Mouse (Mus musculus): ENCODE results near the gene Uevld. TPM values are rescaled to one million over a fixed set of nuclear protein-coding genes. Genes with fewer than 3 reads are reported as not detected.

The Uevld gene
- polyA plus RNA-seq (2015; fragmentation: Nextera tagmentation; extraction: Ambion mirVana): 4.7 and 5.0 TPM in 2 replicates

DNA sequence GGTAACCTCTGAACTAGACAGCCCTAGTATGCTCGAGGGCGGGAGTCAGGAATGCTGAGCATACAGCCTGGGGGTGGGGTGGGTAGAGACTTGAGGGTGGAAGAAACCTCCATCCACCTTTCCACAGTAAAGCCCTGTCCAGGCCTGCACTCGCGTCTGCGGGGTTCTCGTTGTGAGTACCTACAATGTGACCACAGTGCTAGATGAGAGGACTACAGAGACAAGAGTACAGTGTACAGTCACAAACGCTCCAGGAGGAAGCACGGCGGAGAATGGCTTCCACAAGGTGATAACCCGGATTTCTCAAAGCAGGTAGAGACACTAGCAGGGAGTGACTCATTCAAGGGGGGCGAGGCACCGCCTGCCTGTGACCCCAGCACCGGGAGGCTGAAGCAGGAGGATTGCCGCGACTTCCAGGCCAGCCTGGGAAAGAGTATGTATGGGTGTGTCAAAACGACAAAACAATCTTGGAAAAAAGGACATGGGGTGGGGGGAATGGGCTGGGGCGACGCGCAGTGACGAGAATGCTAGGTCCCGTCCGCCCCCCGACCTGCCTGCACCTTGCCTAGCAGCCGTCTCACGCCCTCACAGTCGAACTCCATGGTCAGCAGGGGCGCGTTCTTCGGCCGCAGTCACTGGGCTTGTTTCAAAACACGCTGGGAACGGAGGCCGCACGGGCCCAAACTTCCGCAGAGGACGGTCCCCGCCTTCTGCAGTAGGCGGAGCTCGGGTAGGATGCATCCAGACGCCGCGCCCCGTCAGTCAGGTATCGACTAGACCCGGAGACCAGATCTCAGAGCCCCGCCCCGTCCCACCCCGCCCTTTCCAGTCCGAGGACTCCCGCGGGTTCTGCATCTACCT is at the start of gene Uevld:
Gene Uevld, minus strand, starts transcription at position 697 of the 861 bp plus-strand sequence.
- H3K27me3 ChIP-seq (replicated peaks; ENCODE audit: control insufficient read depth, insufficient read depth, low read length): no peaks in the 10 kb centered on the region
- peaks cover 3% of the 10 kb centered on the region; the same call in 1 of the 2 replicates for H3K36me3 ChIP-seq (ENCODE audit: control insufficient read depth, insufficient read depth, low read length)
- no peaks in the 10 kb centered on the region for H3K9me3 ChIP-seq (ENCODE audit: control insufficient read depth, low read length)
- no peak within 1 kb of the TSS for H3K27ac ChIP-seq (ENCODE audit: low read depth, low read length)
- H3K4me2 ChIP-seq (ENCODE audit: low read length): peak within 1 kb of the TSS; percentile 70
- peak within 1 kb of the TSS; percentile 74 for H3K9ac ChIP-seq (ENCODE audit: low read depth, low read length)
- 2% methylated on average over 51 of the region's 51 CpGs for WGBS
- ATAC-seq: peak; percentile 92
- H3K4me1 ChIP-seq (ENCODE audit: control insufficient read depth, insufficient read depth, low read depth, low read length): peaks cover 8% of the 10 kb centered on the region
- peak within 1 kb of the TSS; percentile 46 for H3K4me3 ChIP-seq (ENCODE audit: low read length)

DNA sequence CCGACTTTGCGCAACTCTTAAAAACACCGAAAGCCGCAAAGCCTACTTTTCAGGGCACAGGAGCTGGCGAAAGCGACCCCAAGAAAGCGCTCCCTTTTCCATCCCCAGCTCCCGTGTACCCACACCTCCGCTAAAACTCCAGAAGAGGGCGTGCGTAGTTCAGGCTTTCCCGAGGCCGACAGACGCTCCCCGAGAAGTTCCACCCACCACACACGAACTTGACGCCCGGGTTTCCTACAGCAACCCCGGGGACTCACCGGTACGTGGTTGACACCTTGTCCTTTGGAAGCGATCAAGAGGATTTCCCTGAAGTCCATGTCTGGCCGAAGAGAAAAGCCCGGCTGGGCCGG is 49.5 kb upstream of the Uevld start:
- H3K4me2 ChIP-seq (ENCODE audit: low read length): peak overlapping the region; percentile 86
- no peaks in the 10 kb centered on the region for H3K27me3 ChIP-seq (replicated peaks; ENCODE audit: control insufficient read depth, insufficient read depth, low read length)
- WGBS: under 1% methylated on average over 24 of the region's 25 CpGs
- peak overlapping the region; percentile 76 for H3K27ac ChIP-seq (ENCODE audit: low read depth, low read length)
- no peaks in the 10 kb centered on the region for H3K9me3 ChIP-seq (ENCODE audit: control insufficient read depth, low read length)
- no peaks in the 10 kb centered on the region for H3K36me3 ChIP-seq (ENCODE audit: control insufficient read depth, insufficient read depth, low read length)
- peak overlapping the region; percentile 74 for H3K9ac ChIP-seq (ENCODE audit: low read depth, low read length)
- peaks cover 31% of the 10 kb centered on the region for H3K4me1 ChIP-seq (ENCODE audit: control insufficient read depth, insufficient read depth, low read depth, low read length)
- H3K4me3 ChIP-seq (ENCODE audit: low read length): peak overlapping the region; percentile 65
- peak; percentile 67 for ATAC-seq

DNA sequence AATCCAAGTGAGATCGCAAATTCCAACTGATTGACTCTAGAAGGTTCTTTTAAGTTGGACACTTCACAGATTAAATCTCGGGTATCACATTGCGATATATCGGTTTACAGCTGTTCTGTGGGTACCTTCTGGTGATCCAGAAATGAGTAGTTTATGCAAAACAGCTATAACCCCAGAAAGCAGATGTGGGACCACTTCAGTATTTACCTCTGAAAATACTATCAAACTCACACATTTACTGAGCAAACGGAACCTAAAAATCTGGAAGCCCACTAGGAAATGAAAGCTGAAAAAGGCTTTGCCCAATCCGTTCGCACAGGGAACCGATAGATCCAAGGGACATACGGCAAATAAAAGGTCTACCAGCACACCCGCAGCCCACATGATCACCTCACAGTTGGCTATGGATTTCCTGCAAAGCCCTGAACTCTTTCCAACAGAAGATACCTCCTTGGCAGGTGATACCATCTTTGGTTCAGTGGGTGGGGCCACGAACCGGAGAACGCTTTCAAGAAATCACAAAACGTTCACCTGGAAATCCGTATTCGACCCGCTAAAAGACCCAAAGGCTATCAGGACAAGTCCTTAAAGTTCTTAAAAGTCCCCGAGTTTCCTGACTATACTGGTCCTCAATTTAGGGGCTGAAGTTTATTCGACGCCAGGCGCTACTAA is 48.9 kb upstream of the Uevld start:
- H3K36me3 ChIP-seq (ENCODE audit: control insufficient read depth, insufficient read depth, low read length): no peaks in the 10 kb centered on the region
- peak overlapping the region; percentile 76 for H3K27ac ChIP-seq (ENCODE audit: low read depth, low read length)
- 22% methylated on average over 21 of the region's 21 CpGs for WGBS
- peak overlapping the region; percentile 86 for H3K4me2 ChIP-seq (ENCODE audit: low read length)
- no peak for ATAC-seq
- peak overlapping the region; percentile 74 for H3K9ac ChIP-seq (ENCODE audit: low read depth, low read length)
- no peaks in the 10 kb centered on the region for H3K9me3 ChIP-seq (ENCODE audit: control insufficient read depth, low read length)
- no peaks in the 10 kb centered on the region for H3K27me3 ChIP-seq (replicated peaks; ENCODE audit: control insufficient read depth, insufficient read depth, low read length)
- peaks cover 32% of the 10 kb centered on the region for H3K4me1 ChIP-seq (ENCODE audit: control insufficient read depth, insufficient read depth, low read depth, low read length)
- peak overlapping the region; percentile 65 for H3K4me3 ChIP-seq (ENCODE audit: low read length)

DNA sequence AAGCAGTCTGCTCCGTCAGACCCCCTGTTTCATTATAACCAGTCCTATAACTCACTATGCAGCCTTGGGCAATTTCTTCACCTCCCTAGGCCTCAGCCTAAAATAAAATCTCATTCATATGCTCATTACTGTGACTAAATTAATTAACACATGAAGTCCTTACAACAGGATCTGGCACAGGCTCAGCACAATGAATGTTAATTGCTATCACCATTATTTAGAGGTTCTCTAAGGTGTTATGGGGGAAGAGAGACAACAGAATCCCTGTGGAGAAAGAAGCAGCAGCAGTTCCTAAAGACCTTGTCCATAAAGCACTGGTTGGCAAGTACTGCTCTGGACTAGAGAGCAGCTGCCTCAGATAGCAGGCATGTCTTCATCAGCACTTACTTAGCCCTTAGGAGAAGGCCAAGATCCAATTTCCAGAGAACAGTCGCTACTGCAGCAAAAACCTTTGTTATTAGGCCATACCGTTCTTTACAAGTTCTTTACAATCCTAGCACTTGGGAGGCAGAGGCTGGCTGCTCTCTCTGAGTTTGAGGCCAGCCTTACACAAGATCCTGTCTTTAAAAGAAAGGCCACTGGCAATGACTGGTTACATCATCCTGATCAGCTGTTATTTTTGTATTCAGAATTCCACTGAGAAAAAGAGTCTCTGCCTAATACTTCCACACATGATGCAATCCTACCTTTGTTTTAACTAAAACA is 45.2 kb upstream of the Uevld start:
- Histone ChIP-seq H3K4me1 (ENCODE audit: control insufficient read depth, insufficient read depth, low read depth, low read length) (peaks cover 24% of the 10 kb centered on the region), H3K36me3 (ENCODE audit: control insufficient read depth, insufficient read depth, low read length) (peaks cover 3% of the 10 kb centered on the region), H3K4me3 (ENCODE audit: low read length) (no peak overlapping the region), H3K9ac (ENCODE audit: low read depth, low read length) (no peak overlapping the region), H3K27ac (ENCODE audit: low read depth, low read length) (0 out of 2 replicates have a peak overlapping the region, but pooled peaks have one; percentile 18), H3K4me2 (ENCODE audit: low read length) (no peak overlapping the region), H3K9me3 (ENCODE audit: control insufficient read depth, low read length) (no peaks in the 10 kb centered on the region), H3K27me3 (replicated peaks; ENCODE audit: control insufficient read depth, insufficient read depth, low read length) (no peaks in the 10 kb centered on the region)
- 19% methylated on average over 3 of the region's 3 CpGs for WGBS
- ATAC-seq: no peak

DNA sequence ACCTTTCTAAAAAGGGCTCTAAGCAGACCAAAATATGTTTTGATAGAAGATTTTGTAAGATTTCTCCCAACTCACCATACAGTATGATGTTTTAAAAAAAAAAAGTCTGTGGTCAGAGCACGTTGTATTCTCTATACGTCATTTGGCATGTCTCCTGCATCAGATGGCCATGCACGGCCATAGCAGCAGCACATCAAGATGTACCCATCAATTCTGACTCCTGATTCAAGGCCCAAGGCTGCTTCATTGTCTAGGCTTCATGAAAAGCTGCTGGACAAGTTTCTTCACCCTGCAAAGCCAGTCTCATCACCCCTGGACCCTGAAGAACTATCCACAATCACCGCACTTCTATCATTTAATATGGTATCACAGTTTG is 43.6 kb upstream of the Uevld start:
- H3K36me3 ChIP-seq (ENCODE audit: control insufficient read depth, insufficient read depth, low read length): peaks cover 18% of the 10 kb centered on the region
- WGBS: 59% methylated on average over 4 of the region's 4 CpGs

DNA sequence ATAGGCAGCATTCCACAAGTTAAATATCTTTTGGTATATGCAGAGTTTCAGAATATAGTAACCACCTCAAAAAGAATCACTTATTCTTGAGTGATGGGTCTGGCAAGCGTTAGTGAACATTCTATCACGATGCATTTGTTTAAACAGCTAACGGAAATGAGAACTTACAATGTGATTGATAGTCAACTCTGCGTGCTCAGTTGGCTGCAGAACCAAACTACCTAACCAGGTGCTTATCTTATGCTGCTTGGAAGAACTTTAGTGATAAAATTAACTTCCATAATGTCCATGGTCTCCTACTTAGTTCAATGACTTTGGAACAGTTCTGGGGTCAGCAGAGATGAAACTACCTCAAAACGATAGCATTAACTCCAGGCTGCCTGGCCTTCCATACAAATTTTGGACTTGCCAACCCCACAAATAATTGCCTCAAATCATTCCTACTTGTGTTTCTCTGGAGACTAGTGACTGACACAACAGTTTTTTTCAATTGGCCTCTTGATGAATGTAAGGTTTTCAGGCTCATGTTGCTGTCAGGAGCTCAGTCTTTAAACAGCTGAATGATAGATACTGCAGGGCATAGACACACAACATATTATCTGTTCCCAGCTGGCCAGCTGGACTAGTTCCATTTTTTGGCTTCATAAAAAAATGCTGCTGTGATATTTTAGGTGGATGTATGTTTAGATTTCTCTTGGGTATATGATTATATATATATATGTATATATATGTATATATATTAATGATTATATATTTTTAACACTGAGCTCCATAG is 43.0 kb upstream of the Uevld start:
- H3K27ac ChIP-seq (ENCODE audit: low read depth, low read length): no peak overlapping the region
- no peak for ATAC-seq
- H3K4me1 ChIP-seq (ENCODE audit: control insufficient read depth, insufficient read depth, low read depth, low read length): peaks cover 13% of the 10 kb centered on the region
- 75% methylated on average over 5 of the region's 5 CpGs for WGBS
- no peak overlapping the region for H3K4me3 ChIP-seq (ENCODE audit: low read length)
- H3K36me3 ChIP-seq (ENCODE audit: control insufficient read depth, insufficient read depth, low read length): peaks cover 18% of the 10 kb centered on the region
- no peak overlapping the region for H3K9ac ChIP-seq (ENCODE audit: low read depth, low read length)
- H3K9me3 ChIP-seq (ENCODE audit: control insufficient read depth, low read length): no peaks in the 10 kb centered on the region
- H3K4me2 ChIP-seq (ENCODE audit: low read length): no peak overlapping the region
- H3K27me3 ChIP-seq (replicated peaks; ENCODE audit: control insufficient read depth, insufficient read depth, low read length): no peaks in the 10 kb centered on the region

More for the DNA sequence above, 43.6 kb upstream of the Uevld start:
- Histone ChIP-seq H3K4me3 (ENCODE audit: low read length) (no peak overlapping the region), H3K9ac (ENCODE audit: low read depth, low read length) (no peak overlapping the region), H3K27ac (ENCODE audit: low read depth, low read length) (no peak overlapping the region), H3K4me2 (ENCODE audit: low read length) (no peak overlapping the region), H3K4me1 (ENCODE audit: control insufficient read depth, insufficient read depth, low read depth, low read length) (peaks cover 19% of the 10 kb centered on the region), H3K9me3 (ENCODE audit: control insufficient read depth, low read length) (no peaks in the 10 kb centered on the region), H3K27me3 (replicated peaks; ENCODE audit: control insufficient read depth, insufficient read depth, low read length) (no peaks in the 10 kb centered on the region)
- ATAC-seq: no peak

DNA sequence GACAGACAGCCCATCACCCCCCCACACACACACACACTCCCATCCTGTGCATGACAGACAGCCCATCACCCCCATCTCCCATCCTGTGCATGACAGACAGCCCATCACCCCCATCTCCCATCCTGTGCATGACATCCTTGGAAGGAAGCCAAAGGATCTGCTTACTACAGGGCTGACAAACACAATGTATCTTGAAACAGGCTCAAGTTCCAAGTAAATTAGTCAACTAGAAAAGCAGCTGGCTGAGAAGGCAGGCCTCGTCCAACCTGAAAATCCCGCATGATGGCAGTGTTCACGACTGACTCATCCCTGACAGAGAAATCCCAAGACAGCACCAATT is 42.3 kb upstream of the Uevld start:
- H3K4me1 ChIP-seq (ENCODE audit: control insufficient read depth, insufficient read depth, low read depth, low read length): peaks cover 11% of the 10 kb centered on the region
- H3K4me3 ChIP-seq (ENCODE audit: low read length): no peak overlapping the region
- no peak overlapping the region for H3K4me2 ChIP-seq (ENCODE audit: low read length)
- H3K9ac ChIP-seq (ENCODE audit: low read depth, low read length): no peak overlapping the region
- 20% methylated on average over 3 of the region's 3 CpGs for WGBS
- peak; percentile 81 for ATAC-seq
- H3K27ac ChIP-seq (ENCODE audit: low read depth, low read length): no peak overlapping the region
- H3K9me3 ChIP-seq (ENCODE audit: control insufficient read depth, low read length): no peaks in the 10 kb centered on the region
- H3K27me3 ChIP-seq (replicated peaks; ENCODE audit: control insufficient read depth, insufficient read depth, low read length): no peaks in the 10 kb centered on the region
- peaks cover 18% of the 10 kb centered on the region for H3K36me3 ChIP-seq (ENCODE audit: control insufficient read depth, insufficient read depth, low read length)

DNA sequence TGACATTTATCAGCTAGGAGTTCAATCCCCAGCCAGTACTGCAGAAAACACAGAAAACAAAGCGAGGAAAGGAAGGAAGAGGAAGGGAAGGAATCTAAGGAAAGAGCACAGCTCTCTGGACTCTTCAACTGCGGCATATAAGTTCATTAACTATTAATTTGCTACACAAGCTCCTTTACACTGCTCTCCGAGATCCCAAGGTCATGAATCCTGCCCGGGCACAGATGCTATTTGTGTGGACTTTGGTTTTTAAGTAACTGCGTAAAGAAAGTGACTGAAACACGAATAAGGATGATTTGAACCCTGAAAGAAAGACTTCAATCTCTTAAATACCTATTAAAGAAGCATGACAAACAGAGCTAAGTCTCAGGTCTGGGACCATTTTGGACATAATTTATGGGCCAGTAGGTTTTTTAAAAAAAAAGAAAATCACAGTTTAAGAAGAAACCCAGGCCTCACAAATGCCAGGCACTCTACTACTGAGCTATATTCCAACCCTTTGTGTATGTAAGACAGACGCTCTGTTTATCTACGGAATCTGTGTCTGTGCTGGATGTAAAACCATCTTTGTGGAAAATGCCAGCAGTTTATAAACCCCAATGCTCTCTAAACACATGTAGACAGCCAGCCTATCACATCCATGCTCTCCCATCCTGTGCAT is 41.8 kb upstream of the Uevld start:
- WGBS: 83% methylated on average over 8 of the region's 8 CpGs
- ATAC-seq: no peak
- H3K9me3 ChIP-seq (ENCODE audit: control insufficient read depth, low read length): no peaks in the 10 kb centered on the region
- no peak overlapping the region for H3K4me3 ChIP-seq (ENCODE audit: low read length)
- no peak overlapping the region for H3K9ac ChIP-seq (ENCODE audit: low read depth, low read length)
- H3K4me1 ChIP-seq (ENCODE audit: control insufficient read depth, insufficient read depth, low read depth, low read length): peaks cover 6% of the 10 kb centered on the region
- H3K27me3 ChIP-seq (replicated peaks; ENCODE audit: control insufficient read depth, insufficient read depth, low read length): no peaks in the 10 kb centered on the region
- no peak overlapping the region for H3K4me2 ChIP-seq (ENCODE audit: low read length)
- H3K27ac ChIP-seq (ENCODE audit: low read depth, low read length): no peak overlapping the region
- peaks cover 18% of the 10 kb centered on the region for H3K36me3 ChIP-seq (ENCODE audit: control insufficient read depth, insufficient read depth, low read length)

All from hindbrain, embryonic 16.5 days (tissue).